Mouse (Mus musculus) cerebellum, adult 18-20 months (tissue): Measurements from ENCODE around the gene Gk5.

Experiments
- DNase-seq, 2 experiments: peaks; one replicate each; pipeline ENCODE4 v3.0.0; 2021

Gk5 gene

DNA sequence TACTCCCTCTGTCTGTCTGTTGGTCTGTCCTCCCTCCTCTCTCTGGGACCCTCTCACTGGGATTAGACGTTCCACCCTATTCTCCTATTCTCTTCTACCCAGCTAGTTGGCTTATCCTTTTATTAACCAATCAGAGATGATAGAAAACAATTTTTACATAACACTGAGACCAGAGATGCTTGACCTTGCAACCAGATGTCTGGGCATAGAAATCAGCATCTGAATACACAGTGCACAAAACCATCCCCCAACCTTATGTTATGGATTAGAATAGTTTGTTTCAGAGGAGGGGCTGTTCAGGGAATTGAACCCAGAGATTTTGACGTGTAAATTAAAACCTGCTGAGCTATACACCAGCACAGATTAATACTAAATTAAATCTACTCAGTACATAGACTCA, 111.1 kb downstream of the Gk5 start:
- DNase-seq = no peak
